Mouse (Mus musculus): ENCODE measurements at regions not wholly inside any gene's neighbourhood (a gene's known extent, or its start where the extent isn't known, plus 50 kb on each side); places are given as distances from the start of the nearest gene placed in this dataset.

GRCm38 (mm10) chr13:26080302-26080701 lies 689.7 kb downstream of the Hdgfl1 start:
- DNase-seq (ENCODE audit: low spot score), result no peak

DNA sequence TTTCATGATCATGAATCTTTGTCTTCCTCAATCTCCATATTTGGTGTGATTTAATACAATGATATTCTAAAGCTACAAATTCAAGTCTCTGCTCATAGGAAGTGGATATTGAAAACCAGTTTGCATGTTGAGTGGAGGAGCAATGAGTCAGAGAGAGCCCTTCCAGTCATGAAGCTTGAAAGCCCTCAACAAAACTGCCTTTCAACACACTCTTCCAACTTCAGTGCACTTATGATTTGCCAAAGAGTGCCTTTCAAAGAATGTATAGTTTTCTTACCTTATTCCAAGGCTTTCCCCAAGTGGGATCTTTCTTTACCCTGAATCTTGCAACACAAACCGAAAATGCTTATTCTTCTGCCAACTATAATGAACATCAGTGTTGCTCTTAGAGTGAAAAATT lies 690.6 kb downstream of the Hdgfl1 start:
- DNase-seq (ENCODE audit: low spot score), result no peak

- no peak for DNase-seq (ENCODE audit: low spot score)
These were observed 708.6 kb downstream of the Hdgfl1 start for GRCm38 (mm10) chr13:26061322-26061721.

DNA sequence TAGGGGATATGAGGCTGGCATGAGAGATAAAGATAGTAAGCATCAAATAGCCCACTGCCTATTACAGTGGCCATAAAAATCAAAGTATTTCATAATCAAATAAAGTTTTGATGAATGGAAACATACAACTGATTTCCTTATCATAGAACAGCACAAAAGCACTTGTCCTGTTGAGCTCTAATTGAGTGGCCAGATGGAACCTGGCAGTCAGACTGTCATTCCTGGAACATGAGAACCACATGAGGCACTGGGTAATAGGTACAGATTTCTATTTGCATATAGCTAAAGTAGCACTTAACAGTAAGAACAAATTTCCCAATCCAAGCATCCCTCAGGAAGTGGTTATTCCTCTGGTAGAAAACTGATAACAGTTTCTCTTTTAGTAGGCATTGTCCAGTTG lies 732.3 kb downstream of the Hdgfl1 start:
- DNase-seq (ENCODE audit: low spot score), result no peak

- no peak for DNase-seq (ENCODE audit: low spot score)
These were observed 743.6 kb downstream of the Hdgfl1 start for GRCm38 (mm10) chr13:26026386-26026785.

DNA sequence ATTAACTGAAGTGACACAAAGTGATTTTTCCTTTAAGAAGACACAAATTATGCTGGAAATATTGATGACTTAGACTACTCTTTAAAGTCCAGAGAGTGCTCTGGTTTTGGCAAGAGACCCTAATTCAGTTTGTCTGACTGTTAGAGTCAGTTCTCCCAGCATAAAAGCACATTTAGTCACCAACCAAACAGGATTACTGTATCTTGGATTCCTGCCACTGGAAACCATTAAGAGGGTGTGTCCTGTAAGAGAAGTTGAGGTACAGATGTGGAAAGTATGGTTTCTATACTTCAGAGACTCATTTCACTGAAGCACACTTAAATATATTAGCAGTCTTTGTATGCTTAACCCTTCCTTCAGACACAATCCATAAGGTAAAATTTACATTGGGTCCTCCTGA lies 745.3 kb downstream of the Hdgfl1 start:
- no peak for DNase-seq (ENCODE audit: low spot score)

DNA sequence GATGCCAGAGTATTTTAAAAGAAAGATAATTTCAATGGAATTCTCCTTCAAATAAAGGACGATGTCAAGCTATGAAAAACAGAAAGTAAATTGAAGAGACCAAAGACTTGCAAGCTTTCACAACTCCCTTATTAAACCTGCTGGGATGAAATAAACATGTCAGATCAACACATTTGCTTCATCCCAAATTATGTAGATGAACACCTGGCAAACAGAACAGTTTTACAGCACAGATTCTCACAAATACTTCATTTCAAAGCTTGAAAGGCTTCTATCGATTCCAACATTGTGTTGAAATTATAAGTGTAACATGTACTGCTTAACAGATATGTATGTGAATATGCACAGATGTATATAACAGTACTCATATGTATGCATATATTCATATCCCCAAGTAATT lies 749.5 kb downstream of the Hdgfl1 start:
- DNase-seq (ENCODE audit: low spot score), result no peak

DNA sequence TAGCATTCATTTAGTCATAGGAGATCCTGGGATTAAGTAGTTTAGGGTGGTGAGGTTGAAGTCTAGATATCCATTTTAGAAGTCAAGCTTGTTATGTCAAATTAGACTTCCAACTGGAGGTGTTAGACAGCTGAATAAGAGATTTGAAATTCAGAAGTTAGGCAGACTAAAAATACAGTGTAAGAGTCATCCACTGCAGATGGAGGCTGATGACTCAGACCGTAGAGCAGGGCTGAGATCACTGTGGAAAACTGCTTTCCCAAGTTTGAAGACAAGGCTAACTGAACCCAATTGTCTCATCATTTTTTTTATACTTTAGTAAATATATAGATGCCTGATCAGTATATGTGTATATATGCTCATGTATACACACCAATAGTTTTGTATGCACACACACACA lies 738.8 kb upstream of the Nrsn1 start:
- DNase-seq (ENCODE audit: low spot score), result no peak

DNA sequence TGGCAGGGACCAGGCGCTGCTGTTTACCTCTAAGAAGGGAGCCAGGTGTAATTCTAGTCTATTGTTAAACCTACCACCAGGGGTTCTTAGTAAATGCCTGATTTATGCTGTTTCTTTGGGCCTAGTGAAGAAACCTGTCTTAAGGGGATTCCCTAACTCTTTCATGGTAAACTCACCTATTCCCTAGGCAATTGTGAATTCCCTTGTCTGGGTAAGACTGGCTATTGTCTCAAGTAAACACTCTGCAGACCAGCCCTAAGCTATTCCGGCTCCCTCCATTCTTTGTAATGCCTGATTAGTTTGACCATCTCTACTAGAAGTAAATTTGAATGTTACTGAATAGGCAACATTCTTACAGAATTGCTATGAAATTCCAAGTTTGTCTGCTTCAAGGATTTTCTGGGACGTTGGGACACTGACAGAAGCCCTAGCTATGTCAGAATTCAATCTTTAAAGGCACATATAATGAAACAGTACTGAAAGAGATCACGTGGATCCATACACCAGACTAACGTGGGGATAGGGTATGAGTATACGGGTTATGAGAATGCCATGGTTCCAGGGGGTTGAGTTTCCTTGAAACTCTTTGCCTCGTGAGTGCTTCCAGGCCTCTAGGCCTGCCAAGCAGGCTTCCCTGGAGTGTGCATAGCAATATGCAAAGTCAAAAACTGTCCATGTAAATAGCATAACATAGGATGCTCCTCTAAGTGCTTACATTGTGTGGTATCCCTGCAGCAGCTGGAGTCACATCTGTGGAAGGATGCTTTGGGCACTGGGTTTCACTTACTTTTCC lies 734.7 kb upstream of the Nrsn1 start:
- no peak for DNase-seq (ENCODE audit: low spot score)

- DNase-seq (ENCODE audit: low spot score), result no peak
These were observed 723.2 kb upstream of the Nrsn1 start for GRCm38 (mm10) chr13:25993526-25993925.

- no peak for DNase-seq (ENCODE audit: low spot score)
These were observed 718.9 kb upstream of the Nrsn1 start for GRCm38 (mm10) chr13:25989067-25989756.

- DNase-seq (ENCODE audit: low spot score), result no peak
These were observed 714.2 kb upstream of the Nrsn1 start for GRCm38 (mm10) chr13:25984535-25984934.

DNA sequence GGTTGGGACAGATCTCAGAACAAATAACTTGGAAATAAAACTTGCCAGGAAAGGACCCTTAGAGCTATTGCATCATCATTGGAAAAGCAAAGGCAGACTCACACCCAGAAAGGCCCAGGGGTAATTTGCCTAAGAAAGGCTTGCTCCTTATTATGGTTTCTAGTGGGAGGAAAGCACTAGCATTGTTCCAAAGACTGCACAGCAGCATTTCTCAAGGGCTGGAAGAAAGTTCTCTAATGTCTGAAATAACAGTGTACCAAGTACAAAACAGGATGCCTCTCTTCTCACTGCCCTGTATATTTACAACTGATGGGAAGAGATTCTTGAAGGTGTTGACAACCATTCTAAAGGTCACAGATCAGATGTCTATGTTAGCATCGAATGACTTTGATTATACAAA lies 713.4 kb upstream of the Nrsn1 start:
- DNase-seq (ENCODE audit: low spot score), result no peak

GRCm38 (mm10) chr13:25978648-25979047 lies 708.3 kb upstream of the Nrsn1 start:
- no peak for DNase-seq (ENCODE audit: low spot score)

DNA sequence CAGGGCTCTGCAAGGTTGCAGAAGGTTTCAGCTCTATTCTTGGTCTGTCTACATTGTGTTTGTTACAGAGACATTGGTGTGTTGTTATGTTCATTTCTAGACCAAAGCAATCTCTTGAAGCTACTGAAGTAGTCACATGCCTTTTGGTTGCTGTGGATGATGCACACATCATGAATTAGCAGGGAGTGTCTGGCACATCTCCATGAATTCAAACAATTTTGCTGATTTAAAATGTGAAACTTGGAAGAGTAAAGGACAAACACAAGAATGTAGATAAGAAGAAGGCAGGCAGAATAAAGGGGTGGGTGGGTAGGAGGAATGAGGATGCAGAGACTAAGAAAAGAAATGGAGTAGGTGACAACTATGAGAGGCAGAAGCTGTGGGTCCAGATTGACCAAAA lies 688.3 kb upstream of the Nrsn1 start:
- DNase-seq (ENCODE audit: low spot score), result no peak

- no peak for DNase-seq (ENCODE audit: low spot score)
These were observed 687.8 kb upstream of the Nrsn1 start for GRCm38 (mm10) chr13:25958153-25958466.

DNA sequence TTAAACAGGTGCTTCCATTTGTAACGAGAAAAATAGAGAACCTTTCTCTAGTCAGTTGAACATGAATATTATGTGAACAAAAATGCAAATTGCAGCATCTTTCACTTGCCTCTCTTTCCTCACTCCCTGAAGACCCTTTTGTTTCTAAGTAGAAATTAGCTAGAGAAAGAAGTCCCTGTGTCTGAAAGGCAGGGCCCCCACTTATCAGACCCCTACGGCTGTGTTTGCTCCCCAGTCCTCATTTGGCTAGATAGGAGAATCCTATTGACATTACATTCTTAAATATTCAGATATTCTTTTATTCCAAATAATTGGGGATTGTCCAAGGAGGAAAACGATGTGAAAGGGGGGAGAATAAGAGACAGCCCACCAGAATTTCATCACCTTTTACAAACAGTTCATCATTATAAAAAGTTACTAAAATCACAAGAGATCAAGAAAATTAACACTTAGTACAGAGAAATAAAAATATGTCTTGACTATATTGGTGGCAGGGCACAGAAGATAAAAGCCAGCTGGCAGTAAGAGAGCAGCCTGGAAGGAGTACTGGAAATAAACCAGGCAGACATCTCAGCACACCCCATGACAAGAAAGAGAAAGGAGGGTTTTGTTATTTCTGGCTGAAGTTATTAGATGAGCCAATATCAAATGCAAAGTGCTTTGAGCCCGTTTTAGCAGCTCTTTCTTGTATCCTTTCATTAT lies 687.3 kb upstream of the Nrsn1 start:
- no peak for DNase-seq (ENCODE audit: low spot score)

DNA sequence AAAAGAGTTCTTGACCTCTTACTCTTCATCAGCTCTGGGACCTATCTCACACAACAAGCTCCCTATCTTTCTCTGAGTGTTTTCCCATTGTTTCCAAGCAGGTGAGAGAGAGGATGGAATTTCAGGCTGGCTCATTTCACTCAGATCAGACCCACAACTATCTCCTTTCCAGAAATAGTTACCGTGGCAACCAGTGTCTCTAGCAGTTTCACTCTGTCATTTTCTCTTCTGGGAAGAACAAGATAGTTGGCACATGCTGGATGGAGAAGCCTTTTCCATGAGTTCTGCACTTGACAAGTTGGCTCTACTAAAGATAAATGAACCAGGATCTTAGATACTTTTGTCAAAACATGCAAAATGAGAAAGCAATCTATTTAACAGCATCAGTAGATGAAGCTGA lies 667.3 kb upstream of the Nrsn1 start:
- DNase-seq (ENCODE audit: low spot score), result no peak

DNA sequence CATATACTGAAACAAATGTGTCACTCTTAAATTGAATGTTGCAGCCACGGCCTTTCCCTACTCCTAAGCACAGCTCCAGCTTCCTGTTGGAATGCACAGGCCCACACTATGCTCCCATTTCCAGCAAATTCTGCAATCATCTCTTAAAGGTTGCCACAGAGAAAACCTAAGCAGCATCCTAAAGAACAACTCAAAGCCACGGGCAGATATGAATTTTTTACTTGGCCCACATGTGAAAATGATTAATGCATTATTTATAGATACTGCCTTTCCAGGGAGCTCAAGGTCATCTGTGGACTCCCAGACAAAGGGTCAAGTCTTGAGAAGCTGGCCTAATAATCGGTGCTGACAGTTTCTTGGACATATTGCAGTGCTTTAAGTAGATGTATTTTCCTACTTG lies 663.5 kb upstream of the Nrsn1 start:
- DNase-seq (ENCODE audit: low spot score), result peak; percentile 11

GRCm38 (mm10) chr13:25933246-25933645 lies 662.9 kb upstream of the Nrsn1 start:
- no peak for DNase-seq (ENCODE audit: low spot score)

DNA sequence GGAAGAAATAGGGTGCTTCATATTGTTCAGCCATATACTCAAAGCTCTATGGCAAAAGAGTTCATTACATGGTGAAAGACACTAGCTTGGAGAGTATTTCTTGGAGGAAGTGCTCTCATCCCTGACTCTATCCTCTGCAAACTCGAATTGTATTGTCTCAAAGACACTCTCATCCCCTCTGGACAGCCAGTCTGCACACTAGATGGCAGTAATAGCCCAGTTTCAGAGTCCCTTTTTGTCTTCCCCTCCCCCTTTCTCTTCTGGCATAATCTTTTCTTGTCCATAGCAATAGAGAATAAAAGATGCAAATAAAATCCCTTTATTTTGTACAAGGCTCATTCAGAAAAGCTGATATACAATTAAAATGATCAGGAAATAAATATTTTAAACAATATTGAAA lies 662.5 kb upstream of the Nrsn1 start:
- DNase-seq (ENCODE audit: low spot score), result peak; percentile 39

- DNase-seq (ENCODE audit: low spot score), result no peak
These were observed 662.1 kb upstream of the Nrsn1 start for GRCm38 (mm10) chr13:25932365-25932764.

- DNase-seq (ENCODE audit: low spot score), result no peak
These were observed 655.4 kb upstream of the Nrsn1 start for GRCm38 (mm10) chr13:25925685-25926084.

All from heart, adult 8-10 months (tissue).